Mouse (Mus musculus) T-helper 2 cell (primary cell): Measurements from ENCODE around the gene Oprl1.

ENCODE experiments used
- in situ Hi-C: fragments of 300-600 bp; cut with MboI, MseI; formaldehyde crosslinking; loops from one replicate; pipeline ENCODE4 v1.15.1; 2025; ENCODE audit warnings: high pct_unique_total_duplicates

The Oprl1 gene

DNA sequence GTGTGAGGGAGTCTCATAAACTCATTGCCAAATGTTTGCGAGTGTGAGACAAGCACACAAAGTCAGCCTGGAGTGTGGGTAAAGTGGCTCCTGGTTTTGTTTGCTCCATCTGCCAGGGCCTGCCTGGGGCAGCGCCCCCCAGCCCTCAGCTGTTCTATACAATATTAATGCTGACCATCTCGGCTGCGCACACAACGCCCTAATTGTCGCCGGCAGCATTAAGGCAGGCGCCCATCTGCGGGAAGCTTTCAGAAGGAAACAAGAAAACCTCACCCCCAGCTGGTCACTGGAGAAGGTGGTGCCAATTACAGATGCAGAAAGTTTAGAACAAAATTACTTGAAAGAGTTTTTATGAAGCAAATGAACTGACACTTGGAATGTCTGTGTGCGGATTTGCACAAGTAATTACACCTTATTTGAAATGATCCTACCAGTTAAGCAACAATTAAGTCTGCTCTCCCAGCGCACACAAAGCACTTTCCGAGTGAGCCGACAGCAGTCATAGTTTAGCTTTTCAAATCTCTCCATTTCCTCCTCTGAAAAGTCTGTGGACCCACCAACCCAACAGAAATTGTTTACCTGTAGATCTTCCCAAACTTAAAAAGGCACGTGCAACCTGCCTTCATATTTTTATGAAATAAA, 49.2 kb downstream of the Oprl1 start:
- in situ Hi-C loops = no loop called here

DNA sequence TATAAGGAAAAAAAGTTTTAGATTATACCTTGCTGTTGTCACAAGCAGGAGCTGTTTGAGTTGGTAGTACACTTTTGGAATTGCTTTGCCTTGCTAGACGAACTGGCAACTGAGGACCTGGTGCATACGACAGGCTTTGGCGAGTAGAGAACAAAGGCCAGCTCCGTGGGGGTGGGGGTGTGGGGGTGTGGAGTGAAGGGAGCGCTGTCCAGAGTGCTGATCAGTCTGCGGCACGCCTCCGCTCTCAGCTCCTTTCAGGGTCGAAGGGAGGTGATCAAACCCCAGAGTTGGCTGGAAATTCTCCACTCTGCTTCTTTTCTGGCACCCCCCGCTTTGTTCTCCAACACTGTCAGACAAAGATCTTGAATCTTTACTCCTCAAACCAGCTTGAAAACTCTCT, 49.8 kb downstream of the Oprl1 start:
- in situ Hi-C loops = no loop called here

DNA sequence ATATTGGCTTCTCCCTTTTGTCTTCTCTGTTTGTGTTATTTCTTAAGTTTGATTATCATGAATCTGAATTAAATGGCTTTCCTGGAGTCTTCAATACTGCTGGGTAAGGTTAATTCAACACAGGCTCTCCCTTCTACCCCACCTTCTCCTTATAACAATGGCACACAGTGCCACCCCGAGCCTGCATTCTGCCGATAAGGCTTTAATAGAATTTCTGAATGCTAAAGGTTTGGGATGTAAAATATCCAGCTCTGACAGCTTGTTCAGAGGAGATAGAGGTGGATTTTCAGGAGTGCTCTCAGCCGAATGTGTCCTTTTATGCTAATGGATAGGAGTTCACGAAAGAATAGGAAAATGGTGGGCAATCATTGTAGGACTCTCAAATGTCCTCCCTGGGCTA, 50.4 kb downstream of the Oprl1 start:
- in situ Hi-C loops = no loop called here

DNA sequence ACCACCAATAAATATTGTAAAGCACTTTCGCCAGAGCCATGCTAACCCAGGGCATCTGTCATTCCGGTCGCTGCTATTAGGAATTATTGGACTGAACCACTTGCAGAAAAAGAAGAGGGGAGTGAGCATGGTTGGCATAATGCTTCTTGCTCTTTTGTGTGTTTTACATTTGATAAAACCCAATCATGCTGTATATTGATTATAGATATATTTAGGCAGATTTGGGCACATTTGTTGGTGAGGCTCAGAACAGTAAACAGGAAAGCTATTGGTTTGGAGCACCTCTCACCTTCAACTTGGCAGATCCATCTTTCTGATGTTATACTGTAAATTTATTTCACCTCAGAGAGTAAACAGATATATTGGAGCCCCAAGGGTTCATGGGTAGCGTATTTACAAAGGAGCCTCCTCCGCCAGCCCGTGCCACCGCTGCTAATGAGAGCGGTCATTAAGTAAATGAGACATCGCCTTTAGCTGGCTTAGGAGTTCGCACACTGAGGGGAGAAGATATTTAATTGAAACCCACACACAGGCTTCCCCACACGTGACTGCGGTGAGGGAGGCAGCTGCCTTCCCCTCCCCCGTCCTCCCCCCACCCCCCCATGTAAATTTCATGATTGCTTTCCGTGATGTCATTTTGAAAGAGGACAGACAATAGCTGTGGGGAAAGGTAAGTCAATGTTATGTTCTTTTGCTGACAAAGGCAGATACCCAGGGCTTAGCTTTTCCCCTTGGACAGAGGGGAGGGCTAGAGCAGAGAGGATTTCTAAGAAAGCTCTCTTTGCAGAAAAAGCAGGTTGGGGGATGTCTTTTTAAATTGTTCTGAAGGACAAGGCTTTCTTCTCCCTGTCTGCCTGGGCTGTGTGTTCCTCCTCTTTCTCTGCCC, 52.1 kb downstream of the Oprl1 start:
- in situ Hi-C loops = no loop called here

DNA sequence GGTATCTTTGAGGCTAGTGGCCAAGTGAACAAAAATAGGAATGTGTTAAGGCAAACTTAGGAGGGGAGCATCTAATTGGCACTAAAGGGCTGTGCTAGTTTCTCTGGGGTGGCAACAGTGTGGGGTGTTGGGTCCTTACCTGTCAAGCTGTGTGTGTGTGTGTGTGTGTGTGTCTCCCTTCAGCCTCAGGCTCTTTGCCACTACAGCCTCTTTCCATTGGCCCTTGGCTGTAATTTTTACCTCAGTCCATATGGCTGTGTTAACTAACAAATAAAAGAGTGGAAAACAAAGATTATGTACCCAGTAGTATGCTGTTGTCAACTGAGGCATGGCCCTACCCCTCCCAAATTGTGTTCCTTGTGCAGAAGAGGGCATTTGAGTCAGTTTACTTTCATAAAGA, 53.6 kb downstream of the Oprl1 start:
- in situ Hi-C loops = no loop called here

GRCm38 (mm10) chr2:181769397-181769796, 54.6 kb downstream of the Oprl1 start:
- in situ Hi-C loops = no loop called here
